Mouse (Mus musculus) heart, postnatal 0 days (tissue): ENCODE data around the gene S1pr4.

Experiments used
- CTCF ChIP-seq: IDR thresholded peaks from 2 replicates; pipeline ENCODE4 v1.5.1; 2016; ENCODE audit warnings: antibody characterized with exemption, control low read depth, low read depth
- EP300 ChIP-seq: IDR thresholded peaks from 2 replicates; pipeline ENCODE4 v1.6.1; 2016; ENCODE audit warnings: antibody characterized with exemption, low read depth

GRCm38 (mm10) chr10:81537429-81537828 is 37.5 kb upstream of the S1pr4 start:
- no peak for TF ChIP-seq CTCF
- TF ChIP-seq EP300: no peak
